Mouse (Mus musculus): ENCODE results near the gene Kdm6b.

Kdm6b gene

DNA sequence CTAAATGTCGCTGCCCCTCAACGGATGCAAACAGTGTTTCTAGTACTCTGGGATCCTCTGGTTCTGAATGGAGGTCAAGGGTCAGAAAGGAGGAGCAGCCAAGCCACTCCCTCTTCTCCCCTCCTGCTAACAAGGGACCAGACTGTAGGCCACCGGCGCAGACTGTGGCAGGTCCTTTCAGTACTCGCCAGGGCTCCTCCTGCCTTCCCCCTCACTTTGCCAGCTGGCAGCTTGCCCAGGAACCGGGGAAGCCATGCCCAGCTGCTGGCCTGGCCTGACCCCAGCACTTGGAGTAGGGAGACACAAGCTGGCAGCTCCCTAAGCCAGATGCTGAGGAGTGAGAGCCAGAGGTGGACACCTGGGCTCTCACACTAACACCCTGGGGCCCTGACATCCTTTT, 48.6 kb downstream of the Kdm6b start:
- DNase-seq: peak; percentile 63

DNA sequence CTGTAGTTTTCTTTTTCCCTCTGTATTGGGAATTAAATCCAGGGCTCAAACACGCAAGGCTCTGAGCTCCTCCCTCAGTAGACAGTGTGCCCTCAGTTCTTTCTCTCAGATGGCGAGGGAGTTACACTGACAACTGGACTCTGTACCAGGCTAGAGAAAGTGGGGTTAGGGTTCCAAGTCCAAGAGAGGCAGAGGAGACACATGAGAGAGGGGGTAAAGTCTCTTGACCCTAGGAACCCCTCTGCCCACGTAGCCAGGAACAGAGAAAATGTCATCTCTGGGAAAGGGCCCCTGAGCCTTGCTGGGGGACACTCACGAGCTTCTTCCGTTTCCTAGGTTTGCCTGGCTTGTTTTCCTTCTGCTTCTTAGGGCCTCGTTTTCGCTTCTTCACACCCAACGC, 49.1 kb downstream of the Kdm6b start:
- no peak for DNase-seq

DNA sequence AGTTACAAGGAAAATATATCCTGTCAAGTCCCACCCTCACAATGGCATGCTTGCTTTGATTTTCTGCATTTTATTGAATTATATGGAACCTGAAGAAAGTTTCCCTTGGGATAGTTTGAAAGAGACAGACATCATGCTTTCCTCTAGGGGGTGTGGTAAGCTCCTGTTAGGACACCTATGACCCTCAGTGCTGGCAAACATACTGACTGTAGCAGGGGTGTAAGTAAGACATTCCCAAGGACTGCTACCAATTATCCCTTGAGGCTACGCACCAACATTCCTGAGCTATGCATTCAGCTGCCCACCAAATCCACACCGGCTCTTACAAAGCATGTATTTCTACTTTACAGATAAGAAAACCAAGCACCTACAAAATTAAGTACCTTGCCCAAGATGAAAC, 51.0 kb downstream of the Kdm6b start:
- no peak for DNase-seq

DNA sequence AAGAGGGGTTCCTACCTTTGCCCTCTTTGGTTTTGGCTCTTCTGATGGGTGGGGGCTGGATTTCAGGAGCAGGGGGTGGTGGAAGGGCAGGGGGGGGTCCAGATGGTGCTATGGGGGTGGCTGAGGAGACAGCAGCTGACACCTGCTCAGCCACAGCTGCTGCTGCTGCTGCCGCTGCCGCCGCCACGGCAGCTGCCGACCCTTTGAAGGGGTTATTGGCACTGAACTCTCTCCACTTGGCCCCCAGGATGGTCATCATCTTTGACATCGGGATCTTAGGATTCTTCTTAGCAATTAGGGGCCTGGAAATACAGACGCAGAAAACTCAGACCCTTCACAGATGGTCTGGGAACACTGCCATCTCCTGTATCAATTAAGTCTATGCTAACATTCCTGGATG, 51.5 kb downstream of the Kdm6b start:
- DNase-seq: no peak

DNA sequence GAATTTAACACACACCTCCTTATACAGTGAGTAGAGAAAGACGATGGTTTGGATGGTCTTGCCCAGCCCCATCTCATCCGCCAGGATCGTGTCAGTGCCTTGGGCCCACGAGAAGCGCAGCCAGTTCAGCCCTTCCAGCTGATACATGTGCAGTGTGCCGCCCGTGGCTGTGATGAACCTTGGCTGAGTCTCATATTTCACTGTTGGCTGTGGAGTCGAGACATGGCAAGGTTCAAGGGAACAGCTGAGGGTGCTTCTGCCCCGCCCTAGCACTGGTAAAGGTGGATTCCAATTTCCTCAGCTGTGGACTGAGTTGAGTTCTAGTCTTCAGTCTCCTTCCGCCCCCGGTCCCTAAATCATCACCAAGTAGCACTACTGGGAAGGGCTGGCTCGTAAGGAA, 55.8 kb downstream of the Kdm6b start:
- DNase-seq: no peak

DNA sequence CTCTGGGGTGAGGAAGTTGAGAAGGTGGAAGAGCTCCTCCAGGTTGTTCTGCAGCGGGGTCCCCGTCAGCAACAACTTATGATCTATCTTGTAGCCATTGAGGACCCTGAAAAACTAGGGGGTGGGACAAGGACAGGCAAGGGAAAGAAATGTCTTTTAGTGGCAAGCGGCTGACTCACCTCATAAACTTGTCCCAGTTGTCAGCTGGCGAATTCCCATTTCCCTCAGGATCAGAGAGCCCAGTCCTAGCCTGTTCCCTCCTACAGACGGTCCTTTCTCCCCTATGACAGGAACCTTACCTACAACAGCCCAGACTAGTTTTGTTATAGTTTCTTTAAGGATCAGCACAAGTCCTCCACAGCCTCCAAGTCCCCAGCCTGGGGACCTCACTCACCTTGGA, 56.9 kb downstream of the Kdm6b start:
- no peak for DNase-seq
